Mouse (Mus musculus) CH12.LX (cell line): ENCODE results near the gene Gatad2a. TPM values are rescaled to one million over a fixed set of nuclear protein-coding genes. Genes with fewer than 3 reads are reported as not detected.

ENCODE experiments used
- DNase-seq: peaks from one replicate; pipeline ENCODE4 v3.0.0-alpha.2; 2013; ENCODE audit errors: extremely low read depth
- H3K27ac ChIP-seq: 2 replicates; pipeline ENCODE4 v1.5.1; 2012; ENCODE audit warnings: low read depth, mild to moderate bottlenecking, control low read depth, moderate library complexity; ENCODE audit not compliant: insufficient read depth
- H3K27me3 ChIP-seq: replicated peaks from 2 replicates; pipeline ENCODE3; 2012; ENCODE audit warnings: inconsistent platforms
- H3K36me3 ChIP-seq, 2 experiments: replicated peaks in 1 of 2; 2 replicates each; pipeline versions ENCODE3 to v1.6.1; 2012; ENCODE audit warnings: inconsistent platforms in 1 of 2, low read length in 1 of 2, mild to moderate bottlenecking in 1 of 2, mixed read lengths in 1 of 2, moderate library complexity in 1 of 2; ENCODE audit not compliant: control insufficient read depth in 1 of 2, insufficient read depth in 1 of 2
- H3K4me1 ChIP-seq, 2 experiments: 2 replicates each; pipeline ENCODE4 v1.6.1; 2012; ENCODE audit warnings: inconsistent platforms in 1 of 2, moderate library complexity in 1 of 2; ENCODE audit not compliant: insufficient read depth in 2 of 2, control insufficient read depth in 1 of 2
- H3K4me2 ChIP-seq: 2 replicates; pipeline ENCODE4 v1.6.1; 2012; ENCODE audit warnings: low read depth, mild to moderate bottlenecking, control low read depth; ENCODE audit not compliant: poor library complexity, insufficient read depth, severe bottlenecking
- H3K4me3 ChIP-seq, 3 experiments: fragments of 150-350 bp in 1 of 3; sonication (generic) in 1 of 3; replicated peaks in 1 of 3; 2 replicates each; pipeline versions ENCODE3 to v1.5.1; 2011 to 2012; ENCODE audit warnings: low read depth in 2 of 3, low read length in 2 of 3, mild to moderate bottlenecking in 2 of 3, moderate library complexity in 2 of 3, control low read depth in 1 of 3, improper control_type of control experiment in 1 of 3, inconsistent platforms in 1 of 3, mixed read lengths in 1 of 3; ENCODE audit not compliant: poor library complexity in 1 of 3
- H3K79me2 ChIP-seq: replicated peaks from 2 replicates; pipeline ENCODE4 v1.6.1; 2012; ENCODE audit warnings: mild to moderate bottlenecking, moderate library complexity; ENCODE audit not compliant: control insufficient read depth, poor library complexity, insufficient read depth, severe bottlenecking; ENCODE audit errors: extremely low read depth
- H3K9ac ChIP-seq: 2 replicates; pipeline ENCODE4 v1.6.1; 2012; ENCODE audit warnings: low read depth, mild to moderate bottlenecking, control low read depth, moderate library complexity; ENCODE audit not compliant: insufficient read depth
- H3K9me3 ChIP-seq: replicated peaks from 2 replicates; pipeline ENCODE3; 2012; ENCODE audit warnings: low read length, inconsistent platforms, mixed read lengths
- CHD2 ChIP-seq: IDR thresholded peaks from 2 replicates; pipeline ENCODE4 v1.6.1; 2011; ENCODE audit warnings: low read length, improper control_type of control experiment
- CTCF ChIP-seq, 2 experiments: IDR thresholded peaks in 1 of 2; conservative IDR thresholded peaks in 1 of 2; 2 replicates each; pipeline ENCODE4 v1.5.1; 2011 to 2012; ENCODE audit warnings: low read depth in 2 of 2, low read length in 2 of 2, improper control_type of control experiment in 1 of 2, inconsistent platforms in 1 of 2, mild to moderate bottlenecking in 1 of 2, moderate library complexity in 1 of 2
- ETS1 ChIP-seq: conservative IDR thresholded peaks from 2 replicates; pipeline ENCODE4 v1.6.1; 2012; ENCODE audit warnings: low read depth, mild to moderate bottlenecking, inconsistent platforms, low read length, improper control_type of control experiment, moderate library complexity
- GABPA ChIP-seq: IDR thresholded peaks from 2 replicates; pipeline ENCODE4 v1.6.1; 2012; ENCODE audit warnings: low read depth, low read length, improper control_type of control experiment, inconsistent platforms; ENCODE audit not compliant: insufficient replicate concordance
- HCFC1 ChIP-seq: IDR thresholded peaks from 2 replicates; pipeline ENCODE4 v1.6.1; 2012; ENCODE audit warnings: low read depth, mild to moderate bottlenecking, inconsistent platforms, low read length, improper control_type of control experiment
- JUND ChIP-seq: conservative IDR thresholded peaks from 2 replicates; pipeline ENCODE4 v1.6.1; 2011; ENCODE audit warnings: low read depth, low read length, improper control_type of control experiment
- KAT2A ChIP-seq: IDR thresholded peaks from 2 replicates; pipeline ENCODE4 v1.6.1; 2012; ENCODE audit warnings: low read length, improper control_type of control experiment, inconsistent platforms; ENCODE audit not compliant: insufficient replicate concordance
- MAFK ChIP-seq: IDR thresholded peaks from 2 replicates; pipeline ENCODE4 v1.6.1; 2011; ENCODE audit warnings: low read length, improper control_type of control experiment; ENCODE audit not compliant: insufficient replicate concordance
- MAX ChIP-seq: IDR thresholded peaks from 2 replicates; pipeline ENCODE4 v1.6.1; 2011; ENCODE audit warnings: low read length, improper control_type of control experiment
- MAZ ChIP-seq: IDR thresholded peaks from 2 replicates; pipeline ENCODE4 v1.6.1; 2012; ENCODE audit warnings: low read depth, mild to moderate bottlenecking, inconsistent platforms, low read length, improper control_type of control experiment, moderate library complexity
- MEF2A ChIP-seq: IDR thresholded peaks from 2 replicates; pipeline ENCODE4 v1.6.1; 2014; ENCODE audit warnings: low read depth, mild to moderate bottlenecking, inconsistent platforms, low read length, improper control_type of control experiment, borderline replicate concordance
- MXI1 ChIP-seq: IDR thresholded peaks from 2 replicates; pipeline ENCODE4 v1.6.1; 2011; ENCODE audit warnings: mild to moderate bottlenecking, low read depth, low read length, improper control_type of control experiment
- NRF1 ChIP-seq: IDR thresholded peaks from 2 replicates; pipeline ENCODE4 v1.6.1; 2014; ENCODE audit warnings: low read depth, mild to moderate bottlenecking, inconsistent platforms, low read length, improper control_type of control experiment, moderate library complexity
- RAD21 ChIP-seq: IDR thresholded peaks from 2 replicates; pipeline ENCODE4 v1.6.1; 2011; ENCODE audit warnings: low read depth, mild to moderate bottlenecking, low read length, improper control_type of control experiment, moderate library complexity
- SIN3A ChIP-seq: IDR thresholded peaks from 2 replicates; pipeline ENCODE4 v1.6.1; 2012; ENCODE audit warnings: low read length, improper control_type of control experiment, inconsistent platforms
- TCF12 ChIP-seq: IDR thresholded peaks from 2 replicates; pipeline ENCODE4 v1.6.1; 2014; ENCODE audit warnings: low read depth, mild to moderate bottlenecking, inconsistent platforms, low read length, improper control_type of control experiment
- UBTF ChIP-seq: IDR thresholded peaks from 2 replicates; pipeline ENCODE4 v1.6.1; 2012; ENCODE audit warnings: low read depth, mild to moderate bottlenecking, inconsistent platforms, low read length, improper control_type of control experiment, moderate library complexity
- USF2 ChIP-seq: conservative IDR thresholded peaks from 2 replicates; pipeline ENCODE4 v1.6.1; 2011; ENCODE audit warnings: low read depth, low read length, improper control_type of control experiment
- ZC3H11A ChIP-seq: IDR thresholded peaks from 2 replicates; pipeline ENCODE4 v1.6.1; 2012; ENCODE audit warnings: low read depth, mild to moderate bottlenecking, inconsistent platforms, low read length, improper control_type of control experiment
- ZKSCAN1 ChIP-seq: IDR thresholded peaks from 2 replicates; pipeline ENCODE4 v1.6.1; 2012; ENCODE audit warnings: low read depth, inconsistent platforms, low read length, improper control_type of control experiment, borderline replicate concordance
- ZMIZ1 ChIP-seq: IDR thresholded peaks from 2 replicates; pipeline ENCODE4 v1.6.1; 2012; ENCODE audit warnings: low read depth, mild to moderate bottlenecking, inconsistent platforms, low read length, improper control_type of control experiment
- dilution Hi-C: fragments of 300-500 bp; cut with MboI; formaldehyde crosslinking; loops from 2 replicates; pipeline ENCODE4 v1.14.3; 2020; ENCODE audit warnings: low sequenced_read_pairs; ENCODE audit not compliant: extremely low pct_unique_long_range_greater_than_20kb, extremely low pct_ligation_motif_present
- in situ Hi-C: fragments of 300-500 bp; cut with MboI; formaldehyde crosslinking; loops from 3 replicates; pipeline ENCODE4 v1.14.3; 2019; ENCODE audit warnings: low sequenced_read_pairs, low pct_ligation_motif_present, low pct_unique_long_range_greater_than_20kb, mixed read lengths
- polyA plus RNA-seq: library from polyadenylated mRNA; unstranded; fragments of >175 nt; gene quantifications from 2 replicates; pipeline ENCODE4 v1.2.1, GENCODE M21; 2012; ENCODE audit warnings: low read depth; ENCODE audit not compliant: insufficient read length
- total RNA-seq, 2 experiments: library from RNA; depleted of rRNA; stranded (reverse); fragments of 300-350 nt in 1 of 2; fragments of >200 nt in 1 of 2; gene quantifications; 2 replicates each; pipeline ENCODE4 v1.2.3; 2012 to 2014

The Gatad2a gene
- total and polyA plus RNA-seq, 3 experiments, result 35.7 to 95.1 (median 70.8) TPM

DNA sequence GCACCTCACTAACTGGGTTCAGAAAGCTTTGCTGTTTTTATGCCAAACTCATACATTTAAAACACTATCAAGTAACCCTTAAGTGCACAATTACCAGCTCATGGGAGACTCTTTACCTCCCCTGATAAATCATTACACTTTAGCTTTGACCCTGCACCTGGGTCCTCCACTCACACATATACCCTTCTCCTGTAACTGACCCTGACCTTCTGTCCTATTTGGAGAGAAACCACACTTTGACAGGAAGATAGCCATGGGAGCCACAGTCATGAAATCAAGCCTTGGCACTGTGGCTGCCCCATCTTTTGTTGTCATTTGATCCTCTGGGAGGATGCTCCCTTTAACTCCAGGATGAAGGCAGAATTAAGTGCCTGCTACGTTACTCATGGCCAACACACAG, 41.5 kb downstream of the Gatad2a start:
- Histone ChIP-seq H3K4me2 (no peak overlapping the region), H3K27me3 (no peaks in the 10 kb centered on the region), H3K27ac (no peak overlapping the region), H3K4me1 (peaks cover 16 to 46% of the 10 kb centered on the region in 2 experiments; a peak in 3 of 4 replicates), H3K9me3 (no peaks in the 10 kb centered on the region), H3K36me3 (peaks cover 5 to 76% of the 10 kb centered on the region in 2 experiments), H3K79me2 (peaks cover 74% of the 10 kb centered on the region), H3K9ac (no peak overlapping the region), H3K4me3 (no peak overlapping the region)
- DNase-seq, result no peak
- TF ChIP-seq MAFK (no peak), SIN3A (no peak), ZKSCAN1 (no peak), TCF12 (no peak), GABPA (no peak)
- dilution Hi-C loops (no loop called here), in situ Hi-C loops (no loop called here)

DNA sequence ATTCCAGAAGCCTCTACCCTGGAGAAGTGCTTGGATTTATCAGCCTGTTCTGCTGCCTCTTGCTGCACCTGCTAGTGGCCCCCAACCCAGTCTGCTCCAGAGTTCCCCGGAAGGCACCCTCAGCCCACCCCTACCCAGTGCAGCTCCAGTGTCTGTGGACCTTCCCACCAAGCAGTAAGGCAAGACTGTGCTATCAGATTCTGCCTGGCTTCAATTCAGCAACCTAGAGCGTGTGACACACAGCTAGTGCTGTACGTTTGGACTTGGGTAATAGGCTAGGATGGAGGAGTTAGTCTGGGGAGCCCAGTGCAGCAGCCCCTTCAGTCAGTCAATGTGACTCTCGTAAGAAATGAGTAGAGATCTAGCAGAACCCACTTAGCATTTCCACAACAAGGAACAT, 42.0 kb downstream of the Gatad2a start:
- TF ChIP-seq CHD2 (no peak), KAT2A (no peak), USF2 (no peak), ETS1 (no peak), ZMIZ1 (no peak), MXI1 (no peak), MEF2A (no peak), MAX (no peak), NRF1 (no peak), ZKSCAN1 (no peak), UBTF (no peak), CTCF (conservative IDR thresholded peaks at IDR 0.05 in 1 of 2, IDR thresholded peaks at IDR 0.05 in 1 of 2; ENCODE audit: low read depth in 2 of 2, low read length in 2 of 2) (no peak), SIN3A (no peak), HCFC1 (no peak), ZC3H11A (no peak), MAZ (no peak), JUND (no peak), RAD21 (no peak)
- H3K9ac ChIP-seq, result no peak overlapping the region
- H3K9me3 ChIP-seq, result no peaks in the 10 kb centered on the region
- H3K27me3 ChIP-seq, result no peaks in the 10 kb centered on the region
- H3K4me1 ChIP-seq, result peaks cover 16 to 42% of the 10 kb centered on the region in 2 experiments; a peak in 3 of 4 replicates
- dilution Hi-C loops, result no loop called here
- DNase-seq, result no peak
- H3K27ac ChIP-seq, result no peak overlapping the region
- H3K4me2 ChIP-seq, result no peak overlapping the region
- H3K79me2 ChIP-seq, result peaks cover 72% of the 10 kb centered on the region
- H3K4me3 ChIP-seq, result no peak overlapping the region
- in situ Hi-C loops, result no loop called here
- H3K36me3 ChIP-seq, result peaks cover 9 to 76% of the 10 kb centered on the region in 2 experiments
